Mouse (Mus musculus) liver, embryonic 14.5 days (tissue): Measurements from ENCODE around the gene Zcchc17.

Experiments
- CTCF ChIP-seq: IDR thresholded peaks from 2 replicates; pipeline ENCODE4 v1.5.1; 2016; ENCODE audit warnings: antibody characterized with exemption, low read depth, control low read depth
- EP300 ChIP-seq: IDR thresholded peaks from 2 replicates; pipeline ENCODE4 v1.6.1; 2016; ENCODE audit warnings: antibody characterized with exemption, low read depth

- TF ChIP-seq CTCF, result no peak
- TF ChIP-seq EP300, result no peak
These were observed 30.2 kb upstream of the Zcchc17 start for GRCm38 (mm10) chr4:130389927-130390326.
